Mouse (Mus musculus) embryo, embryonic 10.5 days (tissue): ENCODE data around the gene Frk.
"Not testable (repeated sequence)": the region's sequence is repeated elsewhere in the genome, so short reads cannot be mapped to it uniquely, and the experiment has no call there.

Source experiments
- DNase-seq: peaks from one replicate; pipeline ENCODE4 v3.0.0-alpha.2; 2015; ENCODE audit warnings: low spot score

The Frk gene

DNA sequence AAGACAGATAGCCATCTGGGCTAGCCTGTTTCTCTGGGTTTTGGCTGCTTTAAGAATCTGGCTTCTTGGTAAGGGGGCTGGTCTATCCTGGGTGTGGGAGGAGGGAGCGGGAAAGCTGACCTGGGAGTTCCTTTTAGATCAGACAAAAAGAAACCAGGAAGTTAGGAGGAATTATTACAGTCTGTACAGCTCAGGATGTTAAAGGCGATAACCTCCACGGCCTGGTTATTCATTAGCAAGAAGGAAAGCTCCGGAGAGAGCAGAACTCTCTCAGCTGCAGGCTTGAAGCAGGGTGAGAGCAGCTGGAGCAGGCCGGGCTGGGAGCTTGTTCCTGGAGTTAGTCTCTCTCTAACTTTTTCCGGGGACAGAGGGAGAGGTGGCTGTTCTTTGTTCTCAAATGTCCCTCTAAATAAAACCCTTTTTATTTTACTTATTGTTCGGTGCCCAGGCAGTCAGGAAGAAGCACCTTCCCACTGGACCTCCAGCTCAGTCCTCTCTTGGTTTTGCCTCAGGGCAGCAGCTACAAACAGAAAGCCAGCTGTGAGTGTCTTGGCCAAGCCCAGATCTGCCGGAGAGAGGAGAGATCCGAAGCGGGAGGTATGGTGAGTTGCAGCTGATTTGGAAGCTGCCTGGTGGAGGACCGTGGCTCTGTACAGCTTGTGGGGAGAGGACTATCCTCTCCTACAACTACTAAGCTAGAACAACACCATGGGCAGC, at the start of gene Frk:
Gene Frk, plus strand, starts transcription at position 103 of the 717 bp plus-strand sequence.
- peak; percentile 46 for DNase-seq

DNA sequence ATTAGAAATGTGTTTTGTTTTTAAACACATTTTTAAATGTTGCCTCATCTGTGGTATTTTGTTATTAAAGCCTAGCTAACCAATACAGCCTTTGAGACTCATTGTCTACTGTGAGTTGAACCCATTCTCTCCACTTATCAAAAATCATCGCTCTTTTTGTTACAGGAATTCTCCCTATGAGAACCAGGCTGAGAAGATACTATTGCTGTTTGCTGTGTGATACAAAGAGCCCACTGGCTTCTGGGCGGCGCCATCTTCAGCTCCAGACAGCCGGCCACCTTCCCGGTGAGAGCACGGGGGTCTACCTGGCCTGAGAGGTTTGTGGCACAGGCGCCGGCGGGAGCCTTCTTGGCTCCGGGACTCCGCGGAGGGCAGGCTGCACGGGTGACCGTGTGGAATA, 49.0 kb upstream of the Frk start:
- DNase-seq: not testable (repeated sequence)

DNA sequence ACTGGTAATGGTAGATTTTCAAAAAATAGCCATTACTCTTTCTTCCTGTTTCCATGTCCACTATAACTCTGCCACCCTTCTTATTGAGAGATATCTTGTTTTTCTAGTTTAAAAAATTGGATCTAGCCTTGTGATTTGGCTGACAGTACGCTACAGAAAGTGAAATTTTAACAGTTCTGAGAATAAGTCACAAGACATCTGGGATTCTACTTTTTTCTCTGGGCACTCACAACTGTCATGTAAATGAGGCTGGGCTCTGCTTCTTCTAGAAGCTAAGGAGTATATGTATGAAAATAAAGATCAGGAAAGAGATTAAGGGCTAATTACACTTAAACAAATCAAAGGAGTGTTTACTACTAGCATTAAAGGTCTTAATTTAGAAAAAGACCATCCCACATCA, 33.7 kb upstream of the Frk start:
- no peak for DNase-seq

DNA sequence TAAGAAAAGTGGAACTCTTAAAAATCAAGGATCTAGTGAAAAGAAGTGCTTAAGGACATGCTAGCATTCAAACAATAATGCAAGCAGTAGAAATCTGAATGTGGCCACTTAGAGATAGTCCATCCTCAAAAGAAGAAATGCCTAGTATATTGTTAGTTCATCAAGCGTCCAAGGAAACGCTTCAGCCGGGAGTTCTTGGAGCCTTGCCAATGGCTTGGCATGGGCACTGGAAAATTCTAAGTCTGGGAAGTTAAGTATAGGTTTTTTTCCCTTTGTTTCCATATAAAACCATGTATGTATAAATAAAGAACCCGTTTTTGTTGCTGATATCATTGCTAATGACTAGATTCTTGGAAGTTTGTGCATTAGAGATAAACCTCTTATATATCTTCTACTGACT, 21.7 kb upstream of the Frk start:
- no peak for DNase-seq

DNA sequence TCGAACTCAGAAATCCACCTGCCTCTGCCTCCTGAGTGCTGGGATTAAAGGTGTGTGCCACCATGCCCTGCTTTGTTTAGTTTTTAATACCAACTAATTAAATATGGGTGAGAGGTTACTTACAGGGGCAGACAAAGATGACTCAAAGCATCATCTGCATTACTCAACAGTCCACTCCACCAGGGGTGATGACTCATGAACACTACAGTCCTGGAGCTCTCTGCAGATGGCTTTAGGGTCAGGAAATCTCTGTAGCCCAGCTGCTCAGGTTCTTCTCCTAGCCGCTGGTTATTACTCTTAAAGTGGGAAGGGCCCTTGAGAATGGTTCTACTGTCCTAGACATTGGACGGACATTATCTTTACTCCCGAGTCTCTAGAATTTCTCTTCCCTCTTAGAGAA, 18.9 kb upstream of the Frk start:
- no peak for DNase-seq

DNA sequence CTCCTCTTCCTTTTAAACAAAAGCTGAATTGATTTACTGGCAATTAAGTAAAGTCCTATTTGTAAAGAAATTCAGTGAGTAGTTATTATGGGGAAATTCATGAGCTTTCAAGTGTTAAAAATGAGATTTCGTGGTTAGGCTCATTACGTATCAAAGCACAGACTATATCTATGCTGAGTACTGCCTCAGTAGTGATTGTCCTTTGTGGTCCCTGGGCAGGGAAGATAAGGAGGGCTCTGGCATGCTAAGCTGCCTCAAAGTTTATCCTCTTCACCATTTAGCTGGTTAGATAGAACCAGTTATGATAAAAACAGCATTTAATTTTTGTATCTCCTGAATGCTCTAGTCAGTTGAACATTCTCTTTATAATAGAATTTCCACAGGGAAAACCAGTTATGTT, 14.2 kb upstream of the Frk start:
- DNase-seq: no peak

DNA sequence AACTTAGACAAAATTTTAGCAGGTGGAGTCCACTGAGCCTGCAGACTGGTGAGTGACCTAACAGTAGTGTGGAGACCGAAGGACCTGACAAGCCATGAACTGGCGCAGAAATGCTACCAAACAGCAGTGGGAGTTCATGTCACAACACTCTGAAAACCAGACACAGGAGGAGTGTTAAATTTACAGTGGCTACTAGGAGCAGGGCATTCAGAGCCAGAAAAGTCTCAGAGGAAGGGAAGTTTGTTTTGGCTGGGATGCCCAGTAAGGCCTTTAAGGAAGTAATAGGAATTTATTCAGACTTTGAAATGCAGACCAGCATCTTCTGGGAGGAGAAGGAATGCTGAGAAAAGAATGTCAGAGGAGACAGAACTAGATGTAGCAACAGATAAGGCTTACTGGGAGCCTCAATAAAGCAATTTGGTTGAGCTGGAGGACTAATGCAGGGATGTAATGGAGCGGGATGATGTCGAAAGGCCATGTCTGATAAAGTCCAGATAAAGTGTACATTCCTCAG, 3.2 kb upstream of the Frk start:
- no peak for DNase-seq

DNA sequence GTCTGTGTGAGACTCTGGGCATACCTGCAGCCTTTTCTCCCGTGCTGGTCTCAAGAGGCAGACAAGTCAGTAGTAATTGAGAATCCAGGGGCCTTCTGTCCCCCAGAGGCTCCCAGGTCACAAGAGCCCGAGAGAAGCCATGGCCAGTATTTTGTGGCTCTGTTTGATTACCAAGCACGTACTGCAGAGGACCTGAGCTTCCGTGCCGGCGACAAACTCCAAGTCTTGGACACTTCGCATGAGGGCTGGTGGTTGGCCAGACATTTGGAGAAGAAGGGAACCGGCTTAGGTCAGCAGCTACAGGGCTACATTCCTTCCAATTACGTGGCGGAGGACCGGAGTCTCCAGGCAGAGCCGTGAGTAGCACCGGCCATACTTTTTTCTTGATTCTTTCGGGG, 814 bp downstream of the Frk start:
- peak; percentile 17 for DNase-seq

DNA sequence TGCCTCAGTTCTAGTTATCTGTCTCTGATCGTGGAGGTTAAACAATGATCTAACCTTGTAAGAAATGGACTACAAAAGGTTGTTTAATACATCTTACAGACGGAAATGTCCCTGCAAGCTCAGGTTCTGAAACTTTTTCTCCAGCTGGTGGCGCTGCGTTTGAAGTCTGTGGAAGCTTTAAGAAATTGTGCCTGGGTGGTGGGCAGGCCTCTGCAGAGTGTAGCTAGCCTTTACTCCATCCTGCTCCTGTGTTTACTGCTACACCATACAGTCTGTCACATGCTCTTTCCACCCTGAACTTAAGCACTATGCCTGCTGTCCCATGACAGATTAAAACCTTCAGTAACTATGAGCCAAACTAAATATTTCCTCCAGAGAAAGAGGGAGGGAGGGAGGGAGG, 1.9 kb downstream of the Frk start:
- peak; percentile 28 for DNase-seq

DNA sequence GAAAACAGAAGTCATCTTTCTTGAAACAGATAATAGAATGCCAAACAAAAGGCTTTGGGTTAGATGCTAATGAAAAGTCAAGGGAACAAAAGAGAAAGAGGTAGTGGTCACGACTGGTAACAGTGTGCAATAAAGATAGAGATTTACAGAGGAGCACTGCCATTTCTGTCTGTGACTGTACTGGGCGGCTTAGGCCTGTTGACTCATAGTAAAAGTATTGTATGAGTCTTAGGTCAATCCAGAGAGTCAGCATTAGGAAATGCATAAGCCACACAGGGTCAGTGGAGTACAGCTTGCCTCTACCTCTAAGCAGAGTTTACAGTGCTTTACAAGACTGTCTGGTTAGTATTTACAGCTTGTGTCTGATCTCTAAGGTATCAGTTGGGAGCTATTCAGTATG, 24.6 kb downstream of the Frk start:
- no peak for DNase-seq

DNA sequence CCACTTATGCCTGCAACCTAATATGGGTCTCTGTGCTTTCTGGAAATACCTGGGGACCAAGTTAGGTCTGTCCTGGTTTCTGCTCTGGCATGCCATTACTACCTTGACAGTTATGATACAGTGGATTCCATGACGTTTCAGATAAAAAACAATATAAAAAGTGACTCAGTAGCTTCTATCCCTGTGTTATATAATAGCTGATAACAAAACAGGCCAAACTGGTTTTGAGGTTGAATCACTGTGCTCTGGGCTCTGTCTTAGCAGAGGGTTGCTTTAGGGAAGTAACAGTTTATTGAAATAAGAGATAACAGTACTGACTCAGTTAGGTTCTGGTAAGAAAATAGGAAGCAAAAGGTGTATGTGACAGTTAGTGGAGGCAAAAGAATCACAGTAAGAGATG, 25.4 kb downstream of the Frk start:
- no peak for DNase-seq

DNA sequence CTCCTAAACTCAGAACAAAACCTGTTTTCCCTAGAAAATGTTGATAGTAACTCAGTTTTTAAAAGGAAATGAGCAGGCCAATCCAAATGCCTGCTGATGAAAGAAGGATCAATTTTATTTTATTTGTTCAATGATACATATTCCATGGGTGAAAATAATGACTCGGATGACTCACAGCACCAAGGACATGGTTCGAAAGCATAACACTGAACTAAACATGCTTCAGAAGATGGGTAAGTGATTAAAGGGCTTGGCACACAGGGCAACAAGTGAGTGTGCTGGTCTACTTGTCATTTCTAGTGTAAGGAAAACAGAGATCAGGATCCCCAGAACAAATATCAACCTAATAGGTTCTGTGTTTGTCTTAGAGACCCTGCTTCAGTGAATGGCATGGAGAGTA, 26.1 kb downstream of the Frk start:
- no peak for DNase-seq

DNA sequence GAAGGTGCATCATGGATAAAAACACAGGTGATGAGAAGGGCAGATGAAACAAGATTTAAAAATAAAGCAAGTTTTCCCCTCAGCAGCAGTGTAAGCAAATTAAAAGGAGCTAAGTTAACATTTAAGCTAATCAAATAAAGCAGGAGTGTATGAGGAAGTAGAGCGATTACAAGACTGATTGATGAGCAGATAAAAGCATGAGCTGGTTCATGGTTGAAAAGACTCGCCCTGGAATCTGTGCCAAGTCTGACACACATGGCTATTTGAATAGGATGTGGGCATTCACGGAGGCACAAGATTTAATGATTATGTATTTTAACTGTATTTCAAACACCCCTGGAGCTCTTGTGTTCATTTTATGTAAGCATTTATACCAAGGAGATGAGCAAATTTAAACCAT, 28.0 kb downstream of the Frk start:
- no peak for DNase-seq

DNA sequence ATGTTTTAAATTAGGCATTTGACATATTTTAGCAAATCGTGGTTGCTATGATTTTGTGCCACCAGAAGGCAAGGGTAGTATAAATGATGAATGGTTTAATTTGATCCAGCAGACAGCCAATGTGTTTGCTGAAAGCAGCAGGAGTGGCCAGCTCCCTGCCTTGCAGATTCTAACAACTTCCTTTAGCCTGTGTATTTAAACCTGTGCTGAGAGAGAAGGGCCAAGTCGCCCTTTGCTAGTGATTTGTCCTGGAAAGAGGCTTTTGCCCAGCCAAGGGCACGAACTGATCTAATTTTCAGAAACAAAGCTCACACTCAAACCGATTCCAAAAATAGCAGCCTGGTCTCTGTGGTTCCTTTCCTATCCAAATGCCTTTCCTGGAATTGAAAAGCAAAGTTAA, 29.4 kb downstream of the Frk start:
- no peak for DNase-seq

DNA sequence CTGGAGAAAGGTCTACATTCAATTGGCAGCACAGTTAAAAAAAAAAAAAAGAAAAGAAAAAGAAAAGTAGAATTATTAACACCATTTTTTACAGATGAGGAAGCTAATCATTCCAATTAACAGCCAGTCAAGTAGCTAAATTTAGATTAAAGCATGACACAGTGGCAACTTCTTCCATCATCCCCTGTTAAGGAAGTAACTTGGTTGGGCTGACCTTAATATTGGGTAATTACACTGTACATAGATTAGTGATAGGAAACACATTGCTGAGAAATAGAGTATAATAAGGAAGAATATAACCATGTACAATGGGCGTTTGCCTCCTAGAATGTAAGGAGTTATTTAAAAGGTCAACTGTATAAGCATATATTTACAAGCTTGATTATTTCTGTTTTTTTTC, 42.4 kb downstream of the Frk start:
- no peak for DNase-seq

DNA sequence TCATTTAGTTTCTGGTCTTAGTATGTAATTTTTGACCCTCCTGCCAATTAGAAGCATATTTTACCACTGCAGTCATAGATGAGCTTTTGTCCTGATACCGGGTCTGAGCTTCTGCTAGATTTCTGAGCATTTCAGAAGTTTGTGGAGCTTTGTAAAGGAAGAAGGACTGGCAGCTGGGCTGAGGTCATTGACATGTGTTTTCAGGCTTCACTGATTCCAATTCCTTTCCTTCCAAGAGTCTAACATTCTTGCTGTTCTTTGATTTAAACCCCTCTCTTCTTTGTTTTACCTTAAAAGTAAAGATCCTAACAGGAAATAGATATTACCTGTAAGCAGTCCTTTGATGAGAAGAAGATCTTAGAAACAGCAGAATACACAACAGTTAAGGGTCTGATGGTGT, 48.6 kb downstream of the Frk start:
- no peak for DNase-seq

DNA sequence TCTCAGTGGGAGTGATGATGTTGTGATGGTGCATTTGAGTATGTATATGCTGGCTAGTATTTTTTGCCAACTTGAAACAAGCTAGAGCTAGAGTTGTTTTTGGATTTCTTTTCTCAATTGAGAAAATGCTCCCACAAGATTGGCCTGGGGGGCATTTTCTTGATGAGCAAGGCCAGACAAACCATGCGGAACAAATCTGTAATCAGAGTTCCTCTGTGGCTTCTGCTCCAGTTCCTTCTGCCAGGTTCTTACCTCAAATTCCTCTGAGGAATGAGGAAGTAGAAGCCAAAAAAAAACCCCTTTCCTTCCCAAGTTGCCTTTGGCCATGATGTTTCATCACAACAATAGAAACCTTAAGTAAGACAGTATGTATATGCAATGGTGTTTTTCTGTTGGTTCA, 49.3 kb downstream of the Frk start:
- no peak for DNase-seq

DNA sequence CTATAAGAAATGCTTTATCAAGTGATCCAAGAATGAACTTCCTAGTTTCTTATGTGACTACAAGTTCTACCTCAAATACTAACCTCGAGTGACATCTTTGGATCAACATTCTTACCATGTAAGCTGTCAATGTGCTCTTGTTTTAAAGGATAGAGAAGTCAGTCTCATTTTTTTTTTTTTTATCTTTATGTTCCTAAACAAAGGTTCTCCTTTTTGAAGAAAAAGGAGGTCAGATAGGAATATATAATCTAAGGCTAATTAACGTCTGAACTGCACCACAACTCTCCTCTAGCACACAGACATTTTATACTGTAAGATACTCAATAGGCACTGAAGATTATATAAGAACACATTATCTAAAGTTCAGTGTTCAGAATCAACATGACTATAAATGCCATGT, 57.5 kb downstream of the Frk start:
- no peak for DNase-seq

DNA sequence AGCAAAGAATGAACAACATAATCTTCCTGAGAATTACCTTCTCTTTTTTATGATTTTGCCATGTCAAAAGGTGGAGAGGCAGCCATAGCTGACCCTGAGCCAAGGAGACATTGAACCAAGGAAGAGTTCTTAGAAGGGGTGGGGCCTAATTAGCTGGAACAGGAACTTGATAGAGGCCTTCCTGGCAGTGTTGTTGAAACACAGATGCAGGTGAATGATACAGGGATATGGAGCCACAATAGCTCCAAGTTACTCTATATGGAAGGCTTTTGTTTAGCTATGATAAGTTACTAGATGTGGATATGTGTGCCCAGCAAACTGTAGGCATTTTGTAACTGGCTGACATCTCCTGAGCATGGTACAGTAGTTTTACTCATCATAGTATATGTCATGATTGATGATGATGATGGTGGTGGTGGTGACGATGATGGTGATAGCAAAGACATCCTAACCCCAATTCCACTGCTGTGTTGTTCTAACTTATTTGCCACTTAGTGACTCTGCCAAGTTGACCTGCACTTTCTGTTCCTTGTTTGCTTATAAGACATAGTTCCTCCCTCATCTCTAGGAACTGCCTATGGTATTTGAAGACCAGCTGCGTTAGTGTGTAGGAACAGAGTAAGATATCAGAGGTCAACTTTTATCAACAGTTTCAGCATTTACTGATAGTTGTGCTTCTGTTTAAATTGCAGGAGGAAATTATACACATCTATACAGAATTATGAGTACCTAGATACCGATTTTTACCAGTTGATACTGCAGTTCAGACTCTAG, 58.7 kb downstream of the Frk start:
- no peak for DNase-seq

DNA sequence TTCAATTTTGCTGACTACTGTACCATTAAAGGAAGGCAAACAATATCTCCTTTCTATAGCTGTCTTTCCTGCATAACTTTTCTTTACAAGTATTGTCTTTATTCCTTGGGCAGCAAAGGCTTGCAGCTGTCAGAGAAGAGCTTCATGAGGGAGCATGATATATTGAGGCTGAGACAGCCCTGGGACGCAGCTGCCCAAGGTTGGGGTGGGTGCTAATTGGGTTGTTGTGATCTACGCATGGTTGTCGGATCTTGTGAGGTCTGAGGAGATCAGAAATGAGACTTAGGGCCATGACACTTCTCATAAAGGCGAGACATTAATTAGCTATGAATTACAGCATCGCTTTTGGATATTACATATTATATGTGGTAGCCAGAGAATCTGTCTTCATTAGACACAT, 67.4 kb downstream of the Frk start:
- DNase-seq: no peak

DNA sequence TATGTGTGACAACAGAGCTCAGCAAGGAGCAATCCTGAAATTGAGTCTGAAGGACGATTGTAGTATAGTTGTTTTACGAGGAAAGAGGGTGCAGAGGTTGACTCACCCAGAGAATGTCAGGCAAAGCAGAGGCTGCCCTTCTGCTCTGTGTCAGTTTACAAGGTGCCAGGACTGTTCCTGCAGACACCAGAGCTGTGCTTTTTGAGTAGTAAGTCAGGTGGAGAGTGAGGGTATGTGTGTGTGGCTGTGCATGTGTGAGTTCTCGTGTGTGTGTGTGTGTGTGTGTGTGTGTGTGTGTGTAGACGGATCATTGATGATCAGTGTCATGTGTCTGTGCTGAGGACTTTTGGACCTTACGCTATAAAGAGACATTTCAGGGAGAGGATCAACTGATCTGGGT, 68.4 kb downstream of the Frk start:
- no peak for DNase-seq

DNA sequence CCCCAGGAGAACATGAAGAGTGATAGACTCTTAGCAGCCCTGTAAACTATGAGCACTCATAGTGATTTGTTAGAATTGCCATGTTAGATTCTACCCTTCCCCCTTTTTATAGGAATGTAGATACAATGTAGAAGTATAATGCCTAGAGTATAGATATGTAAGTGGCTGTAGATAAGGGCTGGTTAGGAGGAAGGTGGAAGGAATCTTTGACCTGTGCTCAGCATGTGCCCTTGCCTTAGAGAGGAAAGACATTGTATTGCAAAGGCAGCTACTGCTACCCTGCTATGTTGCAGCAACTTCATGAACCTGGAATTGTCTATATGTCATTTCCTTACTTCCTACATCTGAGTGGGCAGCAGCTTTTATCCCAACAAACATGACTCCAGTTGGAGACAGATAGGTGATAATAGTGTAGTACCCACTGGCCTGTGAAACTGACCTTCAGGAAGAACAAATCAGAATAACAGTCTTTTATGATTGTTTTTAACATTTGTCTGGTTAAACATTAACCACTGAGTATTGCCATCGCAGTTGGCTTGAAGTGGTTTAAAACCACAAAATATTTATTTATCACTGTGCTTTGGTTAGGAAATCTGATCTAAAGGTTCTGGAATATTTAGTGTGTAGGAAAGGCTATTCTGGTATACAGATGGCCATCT, 80.4 kb downstream of the Frk start:
- no peak for DNase-seq

DNA sequence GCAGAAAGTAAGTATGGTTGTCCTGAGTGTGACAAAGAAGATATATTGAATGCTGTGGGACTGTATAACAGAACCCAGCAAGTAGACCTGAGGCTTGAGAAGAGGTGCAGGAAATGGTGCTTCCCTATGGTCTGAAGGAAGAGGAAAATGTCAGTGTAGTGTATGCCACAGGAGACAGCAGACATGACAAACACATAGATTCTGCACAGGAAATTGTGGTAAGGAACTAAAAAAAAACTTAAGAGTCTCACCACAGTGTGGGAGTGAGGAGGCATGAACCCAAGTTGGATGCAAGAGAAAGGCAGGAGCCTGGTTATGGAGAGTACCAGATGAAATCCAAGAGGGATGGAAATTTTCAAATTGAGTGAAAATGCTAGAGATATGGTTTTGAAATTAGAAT, 132.3 kb downstream of the Frk start:
- DNase-seq: no peak
